Mouse (Mus musculus): Measurements from ENCODE around the gene Ppp2r3a.

DNA sequence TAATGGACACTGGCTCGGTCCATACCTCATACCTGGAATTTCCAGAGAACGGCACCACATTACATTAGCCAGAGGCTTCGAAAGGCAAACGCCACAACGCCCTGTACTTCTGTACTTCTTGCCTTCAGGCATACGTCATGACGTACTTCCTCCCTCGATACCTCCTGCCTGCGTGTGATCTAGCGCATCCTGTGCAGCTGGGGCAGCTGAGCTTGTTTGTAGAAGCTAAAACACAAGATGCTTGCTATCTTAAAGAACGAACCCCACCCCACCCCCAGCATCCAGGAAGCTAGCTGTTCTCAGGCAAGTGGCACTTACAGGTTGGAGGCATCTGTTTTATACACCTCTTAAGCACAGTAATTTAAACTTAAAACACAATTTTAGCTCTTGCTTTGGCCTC, 190.6 kb downstream of the Ppp2r3a start:
- TF ChIP-seq CTCF (conservative IDR thresholded peaks at IDR 0.05; ENCODE audit: low read length) (no peak), POU5F1 (IDR thresholded peaks at IDR 0.05; ENCODE audit: borderline replicate concordance, low read length) (no peak)

All from E14TG2a.4 (cell line).